Mouse (Mus musculus): ENCODE measurements at regions not wholly inside any gene's neighbourhood (a gene's known extent, or its start where the extent isn't known, plus 50 kb on each side); places are given as distances from the start of the nearest gene placed in this dataset.
A peak's percentile ranks its signal among the peaks of the same experiment; 100 is the strongest.

GRCm38 (mm10) chr1:151078909-151079522 lies 85.8 kb upstream of the Hmcn1 start:
- no peak for TF ChIP-seq POLR2A (IDR thresholded peaks at IDR 0.05; ENCODE audit: control insufficient read depth, extremely low read depth, insufficient read depth, low read length, poor library complexity)
- peak; percentile 89 for TF ChIP-seq CTCF (IDR thresholded peaks at IDR 0.05; ENCODE audit: borderline replicate concordance, control insufficient read depth, extremely low read depth, insufficient read depth, low read length, poor library complexity)
